Mouse (Mus musculus): ENCODE measurements around the gene Gm17190.

- no peak for TF ChIP-seq GATA1 (IDR thresholded peaks at IDR 0.05; ENCODE audit: low read length)
- no peak for TF ChIP-seq TAL1 (IDR thresholded peaks at IDR 0.05; ENCODE audit: low read length)
These were observed 36.5 kb upstream of the Gm17190 start for GRCm38 (mm10) chr13:96045396-96045795.

Measured in erythroblast, embryonic 14.5 days (primary cell).